Mouse (Mus musculus) urinary bladder, adult 2 months (tissue): ENCODE data around the gene Lpin3. TPM values are rescaled to one million over a fixed set of nuclear protein-coding genes. Genes with fewer than 3 reads are reported as not detected.

Experiments used
- DNase-seq: peaks from one replicate; pipeline ENCODE4 v3.0.0; 2022; ENCODE audit warnings: low spot score
- polyA plus RNA-seq: library from polyadenylated mRNA; depleted of rRNA; stranded (reverse); fragments of >200 nt; gene quantifications from 2 replicates; pipeline ENCODE4 v1.2.3, GENCODE M21; 2012; rRNA removed

Gene Lpin3
- polyA plus RNA-seq, 1 experiment, result 28.2 TPM

- no peak for DNase-seq
Measured at GRCm38 (mm10) chr2:160933890-160934289, 53.4 kb downstream of the Lpin3 start.

- no peak for DNase-seq
Measured at GRCm38 (mm10) chr2:160934451-160934850, 54.0 kb downstream of the Lpin3 start.

- no peak for DNase-seq
Measured at GRCm38 (mm10) chr2:160940930-160941709, 60.6 kb downstream of the Lpin3 start.

- DNase-seq, result no peak
Measured at GRCm38 (mm10) chr2:160942443-160942842, 62.0 kb downstream of the Lpin3 start.

- no peak for DNase-seq
Measured at GRCm38 (mm10) chr2:160951595-160951994, 71.1 kb downstream of the Lpin3 start.

- DNase-seq, result no peak
Measured at GRCm38 (mm10) chr2:160953131-160953873, 72.8 kb downstream of the Lpin3 start.

- no peak for DNase-seq
Measured at GRCm38 (mm10) chr2:160954541-160954940, 74.1 kb downstream of the Lpin3 start.

- no peak for DNase-seq
Measured at GRCm38 (mm10) chr2:160955331-160955730, 74.9 kb downstream of the Lpin3 start.

Other genes with a start within 250 kb of the Lpin3 start
- gene Top1, start 234.8 kb upstream of the Lpin3 start, polyA plus RNA-seq, result 23.6 and 30.7 TPM in 2 replicates
- gene Plcg1, start 149.4 kb upstream of the Lpin3 start, polyA plus RNA-seq, result 56.5 TPM in 2 replicates
- gene Zhx3, start 7.7 kb upstream of the Lpin3 start, polyA plus RNA-seq, result 5.7 and 10.5 TPM in 2 replicates
- gene Emilin3, start 31.7 kb downstream of the Lpin3 start, polyA plus RNA-seq, result 0.09 and 0.17 TPM in 2 replicates
- 26.4 and 27.6 TPM in 2 replicates for gene Chd6, start 228.4 kb downstream of the Lpin3 start, polyA plus RNA-seq